Mouse (Mus musculus) forebrain, postnatal 0 days (tissue): Measurements from ENCODE around the gene Cacnb2. TPM values are rescaled to one million over a fixed set of nuclear protein-coding genes. Genes with fewer than 3 reads are reported as not detected.

Experiments used
- ATAC-seq: fragments of 200-750 bp; cut with Nextera tagmentation; 2 replicates; pipeline ENCODE4 v1.8.0; 2017; ENCODE audit warnings: mild to moderate bottlenecking, moderate library complexity
- DNase-seq: peaks from one replicate; pipeline ENCODE4 v3.0.0-alpha.2; 2015
- H3K27ac ChIP-seq: fragments of 300-500 bp; sonication (generic); 2 replicates; pipeline ENCODE4 v1.5.1; 2014; ENCODE audit warnings: low read depth, mild to moderate bottlenecking, antibody characterized with exemption, low read length, moderate library complexity, mixed read lengths
- H3K27me3 ChIP-seq: fragments of 300-500 bp; sonication (generic); 2 replicates; pipeline ENCODE4 v1.6.1; 2014; ENCODE audit warnings: mild to moderate bottlenecking, low read length, mixed read lengths; ENCODE audit not compliant: insufficient read depth
- H3K36me3 ChIP-seq: fragments of 300-500 bp; sonication (generic); 2 replicates; pipeline ENCODE4 v1.6.1; 2014; ENCODE audit warnings: mild to moderate bottlenecking, moderate library complexity; ENCODE audit not compliant: insufficient read depth
- H3K4me1 ChIP-seq: fragments of 300-500 bp; sonication (generic); 2 replicates; pipeline ENCODE4 v1.6.1; 2014; ENCODE audit warnings: antibody characterized with exemption; ENCODE audit not compliant: insufficient read depth
- H3K4me2 ChIP-seq: fragments of 300-500 bp; sonication (generic); 2 replicates; pipeline ENCODE4 v1.6.1; 2014; ENCODE audit warnings: low read depth, mild to moderate bottlenecking, moderate library complexity
- H3K4me3 ChIP-seq: fragments of 300-500 bp; sonication (generic); 2 replicates; pipeline ENCODE4 v1.5.1; 2014; ENCODE audit warnings: low read depth, low read length, mixed read lengths
- H3K9ac ChIP-seq: fragments of 300-500 bp; sonication (generic); 2 replicates; pipeline ENCODE4 v1.6.1; 2014; ENCODE audit warnings: mild to moderate bottlenecking
- H3K9me3 ChIP-seq: fragments of 300-500 bp; sonication (generic); 2 replicates; pipeline ENCODE4 v1.6.1; 2016; ENCODE audit warnings: low read length
- CTCF ChIP-seq: sonication (generic); IDR thresholded peaks from 2 replicates; pipeline ENCODE4 v1.5.1; 2016; ENCODE audit warnings: antibody characterized with exemption, control low read depth, low read depth
- WGBS: fragments of 180-500 bp; shearing (Covaris S2); extraction: QIAGEN DNeasy Blood & Tissue Kit; methylation state at CpG from one replicate; pipeline ENCODE4 v1.1.7; 2014; 5-methylcytosine and 5-hydroxymethylcytosine counted together
- polyA plus RNA-seq: library from polyadenylated mRNA; unstranded; fragments of >200 nt; fragmentation: Nextera tagmentation; extraction: Ambion mirVana; gene quantifications from 2 replicates; pipeline ENCODE4 v1.2.1, GENCODE M21; 2015
- total RNA-seq: library from RNA; depleted of rRNA; stranded (reverse); fragments of >200 nt; gene quantifications from 2 replicates; pipeline ENCODE4 v1.2.3, GENCODE M21; 2014; rRNA removed

The Cacnb2 gene
- 17.4 and 20.4 TPM in 2 replicates for total RNA-seq
- 2.0 and 4.8 TPM in 2 replicates for polyA plus RNA-seq

DNA sequence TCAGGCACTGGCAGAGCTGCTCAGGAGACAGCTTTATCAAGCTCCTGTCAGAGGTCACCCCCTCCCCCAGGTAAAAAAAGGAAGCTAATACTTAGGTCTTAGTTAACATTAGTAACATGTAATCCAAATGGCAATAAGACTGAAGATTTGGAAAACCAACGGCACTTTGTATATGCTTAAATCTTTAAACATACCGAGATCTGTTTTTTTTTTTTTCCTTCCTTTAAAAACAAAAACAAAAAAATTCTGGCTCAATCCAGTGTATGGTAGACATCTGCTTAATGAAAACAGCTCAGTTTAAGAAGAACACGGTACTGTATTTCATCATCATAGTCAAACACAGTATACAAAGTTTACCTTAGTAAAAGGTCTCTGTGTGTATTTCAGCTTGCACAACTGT is at the start of gene Cacnb2:
Cacnb2 (plus strand) TSS at position 301 of the 400 bp plus-strand sequence.
- no peak for TF ChIP-seq CTCF
- ATAC-seq: no peak
- H3K9ac ChIP-seq: peak within 1 kb of the TSS; percentile 70
- peak within 1 kb of the TSS; percentile 93 for H3K4me2 ChIP-seq
- DNase-seq: no peak
- H3K4me1 ChIP-seq: 0 out of 2 replicates have a peak, but pooled peaks cover 6% of the 10 kb centered on the region
- no peaks in the 10 kb centered on the region for H3K27me3 ChIP-seq
- H3K36me3 ChIP-seq: no peaks in the 10 kb centered on the region
- H3K4me3 ChIP-seq: peak within 1 kb of the TSS; percentile 68
- no peaks in the 10 kb centered on the region for H3K9me3 ChIP-seq
- WGBS: 44% methylated on average over 3 of the region's 3 CpGs
- no peak within 1 kb of the TSS for H3K27ac ChIP-seq

- Histone ChIP-seq H3K27ac (no peak overlapping the region), H3K4me1 (no peaks in the 10 kb centered on the region), H3K9ac (no peak overlapping the region), H3K27me3 (no peaks in the 10 kb centered on the region), H3K36me3 (no peaks in the 10 kb centered on the region), H3K4me2 (no peak overlapping the region), H3K9me3 (no peaks in the 10 kb centered on the region), H3K4me3 (no peak overlapping the region)
- no peak for DNase-seq
- no peak for ATAC-seq
- TF ChIP-seq CTCF: no peak
- 76% methylated on average over 2 of the region's 2 CpGs for WGBS
Measured at GRCm38 (mm10) chr2:14568020-14568419, 34.9 kb upstream of the Cacnb2 start.

DNA sequence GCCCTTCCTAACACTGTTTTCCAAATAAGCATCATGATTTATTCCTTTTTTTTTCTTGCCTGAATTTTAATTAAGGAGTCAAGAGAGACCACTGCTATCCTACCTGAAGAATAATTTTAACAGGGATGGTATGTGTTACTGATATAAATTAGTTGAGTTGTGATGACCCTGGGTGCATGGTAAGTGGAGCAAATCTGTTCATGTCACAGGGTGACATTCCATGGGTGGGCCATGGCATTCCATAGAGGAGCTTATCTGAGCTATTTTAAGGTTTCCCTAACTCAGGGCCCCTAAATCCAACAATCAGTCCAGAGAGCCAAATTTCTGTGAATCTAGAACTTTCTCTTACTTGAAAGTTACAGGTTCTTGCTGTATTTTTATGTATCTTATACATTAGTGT is 31.6 kb upstream of the Cacnb2 start:
- no peak for TF ChIP-seq CTCF
- no peak overlapping the region for H3K4me3 ChIP-seq
- no peak for DNase-seq
- H3K9me3 ChIP-seq: no peaks in the 10 kb centered on the region
- no peaks in the 10 kb centered on the region for H3K27me3 ChIP-seq
- H3K9ac ChIP-seq: no peak overlapping the region
- no peak for ATAC-seq
- no peaks in the 10 kb centered on the region for H3K4me1 ChIP-seq
- no peak overlapping the region for H3K4me2 ChIP-seq
- H3K36me3 ChIP-seq: no peaks in the 10 kb centered on the region
- H3K27ac ChIP-seq: no peak overlapping the region

- Histone ChIP-seq H3K9me3 (no peaks in the 10 kb centered on the region), H3K9ac (no peak overlapping the region), H3K4me1 (no peaks in the 10 kb centered on the region), H3K27ac (no peak overlapping the region), H3K4me3 (no peak overlapping the region), H3K4me2 (no peak overlapping the region), H3K27me3 (no peaks in the 10 kb centered on the region), H3K36me3 (no peaks in the 10 kb centered on the region)
- DNase-seq (no peak), ATAC-seq (no peak)
- TF ChIP-seq CTCF: no peak
- WGBS: 89% methylated on average over 4 of the region's 4 CpGs
Measured at GRCm38 (mm10) chr2:14589541-14589940, 13.3 kb upstream of the Cacnb2 start.

DNA sequence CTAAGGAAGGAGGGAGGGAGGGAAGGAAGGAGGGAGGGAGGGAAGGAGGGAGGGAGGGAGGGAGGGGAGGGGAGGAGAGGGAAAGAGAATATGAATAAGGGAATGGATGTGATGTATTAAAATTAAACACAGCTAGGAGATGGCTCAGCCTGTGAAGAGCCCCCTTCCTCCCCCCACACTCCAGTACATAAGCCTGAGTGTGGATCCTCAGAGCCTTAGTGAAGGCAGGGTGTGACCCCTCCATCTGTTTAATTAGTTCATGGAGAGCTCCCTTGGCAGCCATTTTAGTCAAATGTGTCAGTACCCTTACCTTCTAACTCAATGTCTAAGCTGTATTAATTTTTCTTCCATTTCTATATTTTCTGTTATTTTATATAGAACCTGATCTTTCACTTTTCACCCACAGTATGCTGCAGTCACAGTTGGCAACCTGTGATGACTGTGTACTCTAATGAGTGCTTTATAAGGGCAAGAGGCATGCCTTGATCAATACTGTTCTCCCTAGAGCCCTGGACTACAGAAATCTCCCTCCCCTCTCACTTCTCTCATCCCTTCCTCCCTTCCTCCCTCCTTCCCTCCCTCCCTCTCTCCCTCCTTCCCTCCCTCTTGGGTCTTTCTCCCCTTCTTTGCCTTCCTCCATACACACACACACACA is 4.9 kb upstream of the Cacnb2 start:
- no peak for ATAC-seq
- DNase-seq: no peak
- TF ChIP-seq CTCF: no peak
- Histone ChIP-seq H3K36me3 (no peaks in the 10 kb centered on the region), H3K4me3 (no peak overlapping the region), H3K9ac (no peak overlapping the region), H3K9me3 (no peaks in the 10 kb centered on the region), H3K4me1 (no peaks in the 10 kb centered on the region), H3K27ac (no peak overlapping the region), H3K4me2 (no peak overlapping the region), H3K27me3 (no peaks in the 10 kb centered on the region)

GRCm38 (mm10) chr2:14603784-14604781 is 1.2 kb downstream of the Cacnb2 start:
- TF ChIP-seq CTCF: peak; percentile 47
- peak overlapping the region; percentile 93 for H3K4me2 ChIP-seq
- H3K27ac ChIP-seq: peak overlapping the region; percentile 45
- H3K9ac ChIP-seq: peak overlapping the region; percentile 70
- DNase-seq (peak; percentile 74), ATAC-seq (peak; percentile 93)
- peak overlapping the region; percentile 68 for H3K4me3 ChIP-seq
- no peaks in the 10 kb centered on the region for H3K36me3 ChIP-seq
- 0 out of 2 replicates have a peak, but pooled peaks cover 6% of the 10 kb centered on the region for H3K4me1 ChIP-seq
- H3K27me3 ChIP-seq: no peaks in the 10 kb centered on the region
- 3% methylated on average over 82 of the region's 83 CpGs for WGBS
- no peaks in the 10 kb centered on the region for H3K9me3 ChIP-seq

DNA sequence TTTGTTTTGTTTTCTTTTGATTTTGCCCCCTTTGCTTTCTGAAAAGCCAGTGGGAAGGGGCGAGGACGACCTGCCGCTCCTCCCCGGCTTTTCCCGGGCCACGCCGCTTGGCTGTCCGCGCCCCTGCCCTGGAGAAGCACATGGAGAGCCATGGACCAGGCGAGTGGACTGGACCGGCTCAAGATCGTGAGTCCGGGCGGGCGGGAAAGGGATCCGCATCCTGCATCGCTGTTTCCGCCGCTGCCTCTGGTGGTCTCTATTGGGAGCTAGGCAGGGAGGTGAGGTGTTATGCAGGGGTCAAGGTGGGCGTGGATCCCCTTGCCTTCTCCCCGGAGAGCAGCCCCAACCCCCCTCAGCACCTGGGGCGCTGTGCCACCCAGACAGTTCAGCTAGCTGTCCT is 1.9 kb downstream of the Cacnb2 start:
- Histone ChIP-seq H3K4me1 (0 out of 2 replicates have a peak, but pooled peaks cover 6% of the 10 kb centered on the region), H3K27me3 (no peaks in the 10 kb centered on the region), H3K36me3 (no peaks in the 10 kb centered on the region), H3K27ac (peak overlapping the region; percentile 40), H3K4me2 (peak overlapping the region; percentile 93), H3K4me3 (peak overlapping the region; percentile 68), H3K9ac (peak overlapping the region; percentile 70), H3K9me3 (no peaks in the 10 kb centered on the region)
- DNase-seq (peak; percentile 18), ATAC-seq (peak; percentile 34)
- under 1% methylated on average over 22 of the region's 22 CpGs for WGBS
- peak; percentile 14; the same call in 1 of the 2 replicates for TF ChIP-seq CTCF
